Mouse (Mus musculus) megakaryocyte-erythroid progenitor cell, adult 5 weeks (primary cell): ENCODE data around the gene Cyp2c39. TPM values are rescaled to one million over a fixed set of nuclear protein-coding genes. Genes with fewer than 3 reads are reported as not detected.

ENCODE experiments used
- polyA plus RNA-seq: library from polyadenylated mRNA; stranded (reverse); fragments of >175 nt; gene quantifications from 2 replicates; pipeline ENCODE4 v1.2.3, GENCODE M21; 2012

The Cyp2c39 gene
- polyA plus RNA-seq: not detected in 2 replicates

GRCm38 (mm10) chr19:39510534-39510933 is at the start of gene Cyp2c39:
Gene Cyp2c39 (plus strand): TSS chr19:39510862.

DNA sequence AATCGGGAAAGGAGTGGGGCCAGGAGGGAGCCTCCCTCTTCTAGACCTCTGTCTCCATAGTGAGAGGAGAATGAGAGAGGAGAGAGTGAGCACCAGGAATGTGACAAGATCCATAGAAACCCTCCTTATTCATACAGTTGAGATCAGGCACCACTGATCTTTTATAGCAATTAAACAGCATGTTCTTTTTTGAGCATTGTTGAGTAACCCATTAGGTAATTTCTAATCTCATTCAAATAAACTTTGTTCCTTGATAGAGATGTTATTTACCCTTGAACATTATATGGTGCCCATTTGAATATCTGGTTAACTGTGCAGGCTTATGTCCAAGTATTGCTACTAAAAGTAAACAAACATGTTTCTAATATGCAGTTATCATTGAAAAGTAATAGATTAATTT is 47.7 kb upstream of the Cyp2c39 start, which contains the start of gene Cyp2c38:
Cyp2c38 (minus strand) TSS at position 135 of the 400 bp plus-strand sequence.

Other genes starting within 250 kb of the Cyp2c39 start
- gene Cyp2c29, start 241.5 kb upstream of the Cyp2c39 start, polyA plus RNA-seq: not detected in 2 replicates
- gene Cyp2c38, start 47.8 kb upstream of the Cyp2c39 start, polyA plus RNA-seq: not detected in 2 replicates
- gene Cyp2c67, start 138.2 kb downstream of the Cyp2c39 start, polyA plus RNA-seq: not detected in 2 replicates
- gene Cyp2c68, start 230.2 kb downstream of the Cyp2c39 start, polyA plus RNA-seq: not detected in 2 replicates